Mouse (Mus musculus) heart, postnatal 0 days (tissue): ENCODE measurements at regions not wholly inside any gene's neighbourhood (a gene's known extent, or its start where the extent isn't known, plus 50 kb on each side); places are given as distances from the start of the nearest gene placed in this dataset.

Source experiments
- ATAC-seq: fragments of 200-750 bp; cut with Nextera tagmentation; 2 replicates; pipeline ENCODE4 v1.8.0; 2017; ENCODE audit warnings: low read depth, moderate number of reproducible peaks, moderate library complexity; ENCODE audit not compliant: insufficient read depth
- DNase-seq: peaks from one replicate; pipeline ENCODE4 v3.0.0-alpha.2; 2016; ENCODE audit warnings: low spot score
- H3K27ac ChIP-seq: fragments of 300-500 bp; sonication (generic); 2 replicates; pipeline ENCODE4 v1.5.1; 2014; ENCODE audit warnings: low read depth, mild to moderate bottlenecking
- H3K27me3 ChIP-seq: fragments of 300-500 bp; sonication (generic); 2 replicates; pipeline ENCODE4 v1.6.1; 2014; ENCODE audit warnings: low read length, mixed read lengths; ENCODE audit not compliant: control insufficient read depth, insufficient read depth
- H3K36me3 ChIP-seq: fragments of 300-500 bp; sonication (generic); replicated peaks from 2 replicates; pipeline ENCODE4 v1.6.1; 2014; ENCODE audit warnings: low read length, mixed read lengths; ENCODE audit not compliant: control insufficient read depth, insufficient read depth
- H3K4me1 ChIP-seq: fragments of 300-500 bp; sonication (generic); 2 replicates; pipeline ENCODE4 v1.6.1; 2014; ENCODE audit warnings: antibody characterized with exemption; ENCODE audit not compliant: control insufficient read depth, insufficient read depth
- H3K4me2 ChIP-seq: fragments of 300-500 bp; sonication (generic); 2 replicates; pipeline ENCODE4 v1.6.1; 2014; ENCODE audit warnings: low read depth, mild to moderate bottlenecking, low read length, moderate library complexity
- H3K4me3 ChIP-seq: fragments of 300-500 bp; sonication (generic); 2 replicates; pipeline ENCODE4 v1.5.1; 2014; ENCODE audit warnings: low read depth, low read length
- H3K9ac ChIP-seq: fragments of 300-500 bp; sonication (generic); replicated peaks from 2 replicates; pipeline ENCODE4 v1.6.1; 2014; ENCODE audit warnings: low read depth, low read length, mixed read lengths
- H3K9me3 ChIP-seq: fragments of 300-500 bp; sonication (generic); replicated peaks from 2 replicates; pipeline ENCODE4 v1.6.1; 2016; ENCODE audit warnings: low read length; ENCODE audit not compliant: control insufficient read depth
- CTCF ChIP-seq: IDR thresholded peaks from 2 replicates; pipeline ENCODE4 v1.5.1; 2016; ENCODE audit warnings: antibody characterized with exemption, control low read depth, low read depth
- EP300 ChIP-seq: IDR thresholded peaks from 2 replicates; pipeline ENCODE4 v1.6.1; 2016; ENCODE audit warnings: antibody characterized with exemption, low read depth
- WGBS: fragments of 180-500 bp; shearing (Covaris S2); extraction: QIAGEN DNeasy Blood & Tissue Kit; methylation state at CpG from one replicate; pipeline ENCODE4 v1.1.7; 2014; 5-methylcytosine and 5-hydroxymethylcytosine counted together

GRCm38 (mm10) chr10:68908236-68908635 is 184.8 kb downstream of the Tmem26 start:
- no peak overlapping the region for H3K4me2 ChIP-seq
- 20% methylated on average over 5 of the region's 5 CpGs for WGBS
- peak; percentile 56 for DNase-seq
- H3K27ac ChIP-seq: no peak overlapping the region
- no peak overlapping the region for H3K4me3 ChIP-seq
- no peaks in the 10 kb centered on the region for H3K27me3 ChIP-seq
- no peak for TF ChIP-seq EP300
- peak; percentile 54 for TF ChIP-seq CTCF
- no peak for ATAC-seq
- H3K36me3 ChIP-seq: no peaks in the 10 kb centered on the region
- no peaks in the 10 kb centered on the region for H3K9me3 ChIP-seq
- no peaks in the 10 kb centered on the region for H3K4me1 ChIP-seq
- no peak overlapping the region for H3K9ac ChIP-seq

GRCm38 (mm10) chr10:68909018-68909417 is 185.6 kb downstream of the Tmem26 start:
- no peak overlapping the region for H3K4me2 ChIP-seq
- DNase-seq (no peak), ATAC-seq (no peak)
- no peak overlapping the region for H3K9ac ChIP-seq
- no peak overlapping the region for H3K27ac ChIP-seq
- H3K9me3 ChIP-seq: no peaks in the 10 kb centered on the region
- H3K36me3 ChIP-seq: no peaks in the 10 kb centered on the region
- H3K4me3 ChIP-seq: no peak overlapping the region
- no peaks in the 10 kb centered on the region for H3K4me1 ChIP-seq
- no peaks in the 10 kb centered on the region for H3K27me3 ChIP-seq
- 75% methylated on average over 10 of the region's 10 CpGs for WGBS
- TF ChIP-seq CTCF (no peak), EP300 (no peak)

GRCm38 (mm10) chr10:68916147-68916546 is 192.7 kb downstream of the Tmem26 start:
- Histone ChIP-seq H3K9me3 (no peaks in the 10 kb centered on the region), H3K4me1 (no peaks in the 10 kb centered on the region)

GRCm38 (mm10) chr10:68935843-68936242 is 212.4 kb downstream of the Tmem26 start:
- TF ChIP-seq EP300: no peak
- TF ChIP-seq CTCF: no peak
- no peaks in the 10 kb centered on the region for H3K36me3 ChIP-seq
- H3K9ac ChIP-seq: no peak overlapping the region
- WGBS: 54% methylated on average over 5 of the region's 5 CpGs
- H3K4me1 ChIP-seq: no peaks in the 10 kb centered on the region
- no peak overlapping the region for H3K27ac ChIP-seq
- no peak overlapping the region for H3K4me2 ChIP-seq
- H3K9me3 ChIP-seq: no peaks in the 10 kb centered on the region
- ATAC-seq (no peak), DNase-seq (no peak)
- H3K27me3 ChIP-seq: no peaks in the 10 kb centered on the region
- H3K4me3 ChIP-seq: no peak overlapping the region

More at GRCm38 (mm10) chr10:68916147-68916546, 192.7 kb downstream of the Tmem26 start:
- no peaks in the 10 kb centered on the region for H3K27me3 ChIP-seq
- no peak for ATAC-seq
- H3K27ac ChIP-seq: no peak overlapping the region
- H3K4me2 ChIP-seq: no peak overlapping the region
- DNase-seq: no peak
- WGBS: 35% methylated on average over 7 of the region's 7 CpGs
- H3K4me3 ChIP-seq: no peak overlapping the region
- no peaks in the 10 kb centered on the region for H3K36me3 ChIP-seq
- no peak overlapping the region for H3K9ac ChIP-seq
- TF ChIP-seq CTCF (no peak), EP300 (no peak)

GRCm38 (mm10) chr10:68943239-68943638 is 208.0 kb upstream of the Rhobtb1 start:
- no peak overlapping the region for H3K4me2 ChIP-seq
- H3K9me3 ChIP-seq: no peaks in the 10 kb centered on the region
- DNase-seq (no peak), ATAC-seq (no peak)
- H3K4me1 ChIP-seq: no peaks in the 10 kb centered on the region
- H3K27me3 ChIP-seq: no peaks in the 10 kb centered on the region
- TF ChIP-seq CTCF (no peak), EP300 (no peak)
- H3K27ac ChIP-seq: no peak overlapping the region
- H3K9ac ChIP-seq: no peak overlapping the region
- no peaks in the 10 kb centered on the region for H3K36me3 ChIP-seq
- H3K4me3 ChIP-seq: no peak overlapping the region
- 74% methylated on average over 6 of the region's 6 CpGs for WGBS

- DNase-seq: no peak
These were observed 194.7 kb upstream of the Rhobtb1 start for GRCm38 (mm10) chr10:68956539-68956938.

More at GRCm38 (mm10) chr10:68956539-68956938, 194.7 kb upstream of the Rhobtb1 start:
- 40% methylated on average over 7 of the region's 7 CpGs for WGBS
- TF ChIP-seq EP300 (no peak), CTCF (no peak)
- ATAC-seq: no peak
- Histone ChIP-seq H3K27ac (no peak overlapping the region), H3K4me2 (no peak overlapping the region), H3K4me1 (peaks cover 5% of the 10 kb centered on the region; the same call in 1 of the 2 replicates), H3K9me3 (0 out of 2 replicates have a peak, but pooled peaks cover 5% of the 10 kb centered on the region), H3K9ac (no peak overlapping the region), H3K27me3 (no peaks in the 10 kb centered on the region), H3K36me3 (no peaks in the 10 kb centered on the region), H3K4me3 (no peak overlapping the region)
